Mouse (Mus musculus): ENCODE measurements around the gene Trim9.
A peak's percentile ranks its signal among the peaks of the same experiment; 100 is the strongest.

Trim9 gene

DNA sequence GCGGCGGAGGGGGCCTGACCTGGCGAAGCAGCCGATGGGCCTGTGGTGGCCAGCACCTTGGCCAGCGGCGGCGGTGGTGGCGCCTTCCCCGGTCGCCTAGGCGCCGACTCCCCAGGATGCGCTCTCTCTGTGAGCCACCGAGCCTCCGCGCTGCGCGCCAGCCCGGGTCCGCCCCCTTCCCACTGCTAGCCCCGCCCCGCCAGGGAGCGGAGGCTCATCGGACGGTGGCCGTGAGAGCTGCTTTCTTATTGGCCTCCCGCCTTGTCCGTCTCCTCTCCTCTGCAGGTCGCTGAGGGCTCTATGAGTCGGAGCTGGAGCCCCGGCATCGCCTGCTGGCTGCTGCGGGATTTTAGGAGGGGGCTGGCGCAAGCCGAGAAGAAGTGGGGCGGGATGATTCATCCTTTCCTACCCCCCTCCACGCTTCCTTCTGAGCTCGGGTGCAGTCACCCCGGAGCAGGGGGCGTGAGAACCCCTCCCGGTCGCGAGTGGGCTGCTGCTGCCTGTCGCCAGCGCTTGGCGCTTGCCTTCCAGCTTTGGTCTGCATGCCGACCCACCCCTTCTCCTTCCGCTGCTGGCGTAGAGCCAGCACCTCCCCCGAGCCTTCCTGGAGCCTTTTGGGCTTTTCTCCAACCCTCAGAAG is at the start of gene Trim9:
Trim9 (minus strand) TSS at position 413 of the 640 bp plus-strand sequence.
- DNase-seq: peak; percentile 95

DNA sequence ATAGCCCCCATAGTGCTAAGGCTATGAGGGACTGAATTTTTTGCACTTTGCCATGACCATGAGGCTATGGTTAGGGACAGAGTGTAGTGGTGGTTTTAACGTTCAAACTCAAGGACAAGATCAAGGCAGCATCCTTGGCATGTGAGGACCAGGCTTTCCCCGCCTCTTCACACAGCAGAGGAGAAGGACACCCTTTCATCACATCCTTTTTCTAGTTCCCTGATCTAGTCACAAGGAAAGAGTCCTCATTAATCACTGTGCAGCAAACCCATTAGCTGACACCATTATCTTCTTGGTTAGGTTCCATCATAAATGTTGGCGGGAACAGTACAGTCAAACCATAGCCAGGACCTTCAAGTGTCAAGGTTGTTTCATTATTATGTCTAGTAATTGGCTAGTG is 47.6 kb upstream of the Trim9 start:
- DNase-seq: no peak

DNA sequence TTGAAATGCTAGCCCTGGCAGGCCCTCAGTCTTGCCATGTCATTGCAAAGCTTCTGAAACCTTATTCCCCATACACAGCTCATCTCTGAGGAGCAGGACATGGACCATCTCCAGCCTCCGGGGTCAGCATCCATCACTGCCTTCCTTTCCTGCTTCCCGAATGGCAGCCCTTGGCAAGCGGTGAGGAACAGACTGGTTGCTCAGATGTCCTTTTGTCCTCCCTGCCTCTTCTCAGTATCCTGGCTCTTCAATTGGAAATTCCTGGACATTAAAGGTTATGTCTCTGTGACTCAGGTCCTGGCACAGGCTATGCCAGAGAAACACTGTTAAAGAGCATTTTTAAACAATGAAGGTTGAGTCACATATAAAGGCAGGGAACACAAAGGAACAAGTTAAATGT is 43.8 kb upstream of the Trim9 start:
- DNase-seq: peak; percentile 6

DNA sequence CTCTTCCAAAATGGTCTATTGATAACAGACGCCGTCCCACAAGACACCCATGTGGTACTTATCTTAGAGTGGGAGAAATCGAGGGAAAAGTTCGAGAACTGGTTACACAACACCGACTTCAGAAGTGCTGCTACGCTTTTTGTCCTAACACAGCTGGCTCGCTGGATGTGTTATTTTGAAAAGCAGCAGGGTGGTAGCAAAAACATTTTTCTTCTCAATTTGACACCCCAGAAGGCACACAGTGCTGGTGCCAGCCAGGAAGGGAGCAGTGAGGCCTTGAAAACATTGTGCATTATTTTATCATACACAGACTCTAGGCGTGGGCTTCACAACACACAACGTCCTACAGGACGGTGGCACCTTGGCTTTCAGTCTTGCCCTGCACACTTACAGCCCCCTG is 27.6 kb upstream of the Trim9 start:
- no peak for DNase-seq

DNA sequence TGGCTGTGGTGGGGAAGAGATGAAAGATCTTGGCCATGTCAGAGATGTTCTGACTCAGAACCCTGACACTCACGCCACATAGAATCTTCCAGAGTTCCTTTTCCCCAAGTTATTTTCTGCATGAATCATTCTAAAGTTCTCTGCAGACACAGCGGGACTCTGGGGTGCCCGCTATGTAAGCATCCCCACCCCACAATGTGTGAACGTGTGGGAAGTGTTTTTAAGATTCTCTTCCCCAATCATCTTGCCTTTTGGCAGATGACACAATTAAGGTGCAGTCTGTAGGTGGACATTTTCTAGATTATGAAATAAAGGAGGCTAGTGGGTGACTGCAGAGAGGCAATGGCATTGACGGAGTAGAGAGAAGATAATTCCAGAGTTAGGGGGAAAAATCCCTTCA is 25.5 kb upstream of the Trim9 start:
- DNase-seq: no peak

DNA sequence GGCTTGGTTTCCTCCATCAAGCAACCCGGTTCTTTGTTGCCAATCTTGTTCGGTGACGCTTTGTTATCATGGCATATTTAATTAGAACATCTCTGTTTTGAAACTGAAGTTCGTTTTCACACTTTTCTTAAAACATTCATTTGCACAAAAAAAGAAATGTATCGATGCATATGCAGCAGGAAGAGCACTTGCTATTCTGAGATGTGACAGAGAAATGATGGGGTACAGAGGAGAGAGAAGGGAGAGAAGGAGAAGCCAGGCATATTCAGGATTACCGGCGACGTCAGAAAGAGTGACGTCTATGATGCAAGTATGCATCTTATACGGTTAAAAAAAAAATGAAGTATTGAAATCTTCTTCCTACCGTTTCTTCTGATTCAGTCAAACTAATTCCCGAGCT is 21.9 kb upstream of the Trim9 start:
- DNase-seq: no peak

DNA sequence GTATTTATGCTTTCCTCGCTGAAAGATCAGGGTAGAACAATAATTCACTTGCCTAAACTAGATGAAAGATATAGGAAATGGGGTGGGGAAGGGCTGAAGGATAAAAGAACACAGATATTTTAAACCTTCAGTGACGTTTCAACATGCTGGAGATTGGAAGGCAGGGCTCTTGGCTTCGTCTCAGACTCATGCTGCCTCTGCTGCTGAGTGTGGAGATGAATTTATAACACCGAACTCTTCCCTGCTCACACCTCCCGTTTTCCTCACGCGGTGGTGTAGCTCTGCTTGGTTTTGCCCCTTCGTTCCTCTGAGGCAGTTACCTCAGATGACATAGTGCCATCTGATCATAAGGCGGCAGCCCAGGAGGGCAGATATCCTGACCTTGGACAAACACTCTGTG is 21.4 kb upstream of the Trim9 start:
- no peak for DNase-seq

DNA sequence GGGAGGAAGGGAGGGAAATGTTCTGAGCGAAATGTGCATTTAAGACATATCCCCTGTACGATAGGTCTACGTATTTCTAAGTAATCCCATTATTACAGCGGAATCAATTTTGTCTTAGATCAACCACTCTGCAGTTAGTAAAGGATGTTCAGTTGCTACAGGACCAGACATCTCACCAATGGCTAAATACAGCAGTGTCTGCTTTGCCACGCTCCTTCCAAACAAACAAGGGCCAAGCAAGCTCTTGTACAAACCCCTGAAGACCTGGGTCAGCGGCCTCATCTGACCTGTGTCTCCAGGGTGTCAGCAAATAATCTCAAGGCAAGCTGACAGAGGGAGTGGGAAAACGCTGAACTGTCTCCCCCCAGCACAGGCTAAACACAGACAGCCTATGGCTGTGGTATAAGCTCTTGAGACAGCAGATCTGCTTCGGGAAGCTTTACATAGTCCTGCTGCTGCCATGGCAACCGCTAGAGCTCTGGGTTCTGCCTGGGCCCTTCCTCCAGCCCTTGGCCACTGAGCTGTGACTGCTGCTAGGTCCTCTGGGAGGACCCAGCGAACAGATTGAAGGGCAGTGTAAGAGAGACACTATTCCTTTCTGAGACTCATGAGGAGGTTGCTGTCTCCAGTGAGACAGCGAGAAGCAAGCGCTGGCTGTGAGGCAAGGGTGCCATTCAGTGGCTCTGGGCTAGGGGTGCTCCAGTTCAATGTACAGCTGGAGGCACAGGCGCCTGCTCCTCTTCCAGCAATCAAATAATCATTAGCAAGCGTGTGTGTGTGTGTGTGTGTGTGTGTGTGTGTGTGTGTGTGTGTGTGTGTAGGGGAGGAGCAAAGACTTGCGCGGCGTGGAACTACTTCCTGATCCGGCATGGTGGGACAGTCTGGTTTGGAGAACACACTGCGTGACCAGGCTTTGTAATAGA is 20.2 kb upstream of the Trim9 start:
- DNase-seq: peak; percentile 67

DNA sequence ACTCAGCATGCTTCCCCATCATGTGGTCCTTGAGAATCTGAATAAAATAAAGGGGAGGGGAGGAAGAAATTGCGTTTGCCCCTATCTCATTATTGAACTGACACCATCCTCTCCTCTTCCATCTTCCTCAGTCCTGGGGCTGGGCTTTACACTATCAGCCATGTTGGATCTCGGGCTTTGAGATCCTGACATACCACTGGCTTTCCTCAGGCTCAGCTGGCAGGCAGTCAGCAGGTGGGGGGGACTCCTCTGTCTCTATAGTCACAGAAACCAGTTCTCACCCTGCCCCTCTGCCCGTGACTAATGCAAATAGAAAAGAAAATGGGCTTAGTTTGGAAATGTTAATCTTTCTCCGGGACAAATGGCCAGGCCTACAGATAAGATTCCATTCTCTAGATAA is 15.6 kb upstream of the Trim9 start:
- DNase-seq: no peak

DNA sequence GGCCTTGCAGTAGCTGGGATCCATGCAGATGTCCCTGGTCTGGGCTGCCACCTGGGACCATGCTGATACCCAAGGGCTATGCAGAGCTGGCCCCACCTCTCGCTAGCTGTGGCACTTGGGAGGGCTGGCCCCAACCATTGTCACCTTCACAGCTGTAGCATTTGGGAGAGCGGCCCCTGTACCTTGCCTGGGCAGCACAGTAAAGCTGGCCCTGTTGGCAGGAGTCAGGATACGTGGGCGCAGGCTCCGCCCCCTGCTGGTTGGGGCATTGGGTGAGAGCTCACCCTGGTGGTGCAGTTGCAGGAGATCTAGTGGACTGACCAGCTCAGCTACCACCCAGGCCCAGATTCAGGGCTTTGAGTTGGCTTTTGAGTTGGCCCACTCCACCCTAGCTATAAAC is 12.9 kb upstream of the Trim9 start:
- DNase-seq: no peak

DNA sequence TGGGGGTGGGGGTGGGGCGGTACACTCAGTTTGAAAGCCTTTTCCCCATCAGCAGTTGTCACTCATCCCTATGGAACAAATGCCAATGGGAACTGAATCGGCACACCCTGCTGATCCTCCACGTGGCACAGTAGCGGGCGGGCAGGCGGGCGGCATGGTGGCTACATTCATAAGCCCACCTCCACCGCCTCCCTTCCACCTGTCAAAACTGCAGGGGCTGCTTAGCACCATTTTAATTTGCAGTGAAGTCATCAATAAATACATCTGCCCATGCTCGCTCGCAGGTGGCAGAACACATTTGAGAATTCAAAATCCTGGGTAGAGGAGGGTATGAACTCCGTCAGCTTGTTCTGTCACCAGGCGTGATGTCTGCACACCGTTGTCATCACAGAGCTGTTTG is 12.0 kb upstream of the Trim9 start:
- DNase-seq: no peak

DNA sequence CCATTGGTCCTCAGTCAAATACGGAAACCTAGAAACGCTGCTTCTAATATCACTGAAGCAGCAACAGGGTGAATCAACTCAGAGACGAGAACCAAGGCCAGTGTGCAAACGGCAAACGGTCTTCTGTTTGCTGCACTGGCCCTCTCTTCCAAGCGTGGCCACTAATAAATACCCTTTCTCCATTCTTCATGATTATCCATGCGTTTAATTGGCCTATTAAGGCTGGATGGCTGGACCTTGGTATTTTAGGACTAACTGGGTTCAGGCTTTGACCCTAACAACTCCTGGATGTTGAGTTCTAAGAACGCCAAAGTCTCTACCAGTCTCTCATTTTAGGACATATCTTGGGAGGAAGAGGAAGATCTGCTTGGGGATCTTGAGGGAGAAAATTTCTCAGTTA is 7.5 kb upstream of the Trim9 start:
- no peak for DNase-seq

DNA sequence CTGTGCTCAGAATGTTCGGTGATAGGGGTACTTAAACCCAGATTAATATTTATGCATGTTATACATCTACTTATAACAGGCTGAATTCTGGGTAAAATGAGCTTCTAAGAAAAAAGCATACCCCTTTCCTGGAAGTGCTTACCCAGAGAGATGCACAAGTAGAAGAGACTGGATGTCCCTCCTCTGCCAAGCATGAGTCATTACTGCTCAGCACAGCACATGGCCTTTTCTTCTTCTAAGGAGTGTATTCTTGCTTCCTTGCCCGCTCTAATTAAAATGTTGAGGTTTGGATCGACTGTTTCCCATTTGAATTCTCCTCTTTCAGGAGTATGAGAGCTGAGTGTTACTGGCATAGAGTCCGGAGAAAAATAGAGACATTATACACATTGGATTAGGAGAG is 3.1 kb upstream of the Trim9 start:
- DNase-seq: no peak

DNA sequence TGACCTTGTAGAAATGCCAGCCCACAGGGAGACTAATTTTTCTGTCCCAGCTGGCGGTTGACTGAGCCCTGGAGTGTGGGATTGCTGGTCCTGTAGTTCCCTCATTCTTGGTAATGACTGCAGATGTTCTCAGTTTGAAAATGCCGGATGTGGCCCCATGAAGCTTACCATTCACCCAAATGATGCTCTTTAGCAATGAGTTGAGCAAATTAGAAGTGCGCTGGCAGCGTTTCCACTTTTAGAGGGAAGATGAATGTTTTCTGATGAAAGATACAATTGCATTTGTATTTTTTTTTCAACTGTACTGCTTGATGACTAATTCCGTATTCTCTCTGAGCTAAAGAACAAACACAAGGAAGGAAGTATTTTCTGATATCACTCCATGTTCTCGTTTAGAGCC is 2.4 kb upstream of the Trim9 start:
- DNase-seq: no peak

DNA sequence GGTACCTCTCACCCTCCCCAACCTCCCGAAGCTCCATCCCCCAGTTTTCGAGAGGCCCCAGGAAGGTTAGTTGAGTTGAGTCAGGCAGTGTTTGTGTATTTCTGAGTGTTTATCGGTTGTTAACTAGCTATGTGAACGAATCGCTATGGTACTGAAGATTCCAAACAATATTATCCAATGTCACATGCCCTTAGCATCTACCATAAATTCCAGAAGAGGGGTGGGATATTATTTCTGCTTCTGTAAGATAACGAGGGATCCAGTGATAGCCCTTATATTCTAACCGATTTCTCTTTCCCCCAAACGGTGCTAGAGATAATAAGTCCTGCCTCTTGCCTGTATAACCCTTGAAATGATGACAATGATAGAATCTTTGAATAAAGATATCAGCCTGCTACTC is 612 bp upstream of the Trim9 start:
- no peak for DNase-seq

DNA sequence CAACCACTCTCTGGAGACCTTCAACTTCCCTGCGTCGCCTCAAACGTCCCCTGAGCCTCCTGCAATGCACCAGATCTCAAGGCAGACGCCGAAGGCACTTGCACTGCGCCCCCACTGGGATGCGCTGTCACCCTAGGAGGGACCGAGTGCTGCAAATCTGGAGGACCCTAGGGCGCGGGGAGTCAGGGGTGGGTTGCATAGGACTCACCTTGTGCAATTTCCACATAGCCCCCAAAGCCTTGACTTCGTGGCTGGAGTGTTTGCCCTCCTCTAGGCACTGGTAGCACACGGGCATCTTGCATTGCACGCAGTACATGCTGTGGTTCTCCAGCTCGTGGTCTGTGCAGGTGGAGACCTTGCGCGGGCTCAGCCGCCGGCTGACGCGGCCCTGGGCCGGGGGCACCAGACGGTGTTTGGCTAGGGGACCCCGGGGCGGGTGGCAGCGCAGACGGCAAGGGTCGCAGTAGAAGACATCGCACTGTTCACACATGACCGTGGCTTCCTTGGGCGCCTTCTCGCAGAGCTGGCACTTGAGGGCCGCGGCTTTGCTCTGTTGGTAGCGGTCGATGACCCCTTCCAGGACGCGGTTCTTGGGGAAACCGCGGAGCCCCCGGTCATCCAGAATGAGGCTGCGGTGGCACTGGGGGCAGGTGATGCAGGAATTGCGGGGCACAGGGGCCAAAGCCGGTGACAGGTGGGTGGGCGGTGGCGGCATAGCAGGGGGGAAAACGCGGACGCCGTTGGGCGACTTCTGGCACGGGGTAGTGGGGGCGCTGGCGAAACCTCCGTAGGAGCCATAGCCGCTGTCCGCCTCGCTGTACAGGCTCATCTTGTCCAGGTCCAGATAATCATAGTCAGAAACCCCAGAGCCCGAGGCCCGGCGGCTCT is 1.0 kb downstream of the Trim9 start:
- DNase-seq: peak; percentile 8

DNA sequence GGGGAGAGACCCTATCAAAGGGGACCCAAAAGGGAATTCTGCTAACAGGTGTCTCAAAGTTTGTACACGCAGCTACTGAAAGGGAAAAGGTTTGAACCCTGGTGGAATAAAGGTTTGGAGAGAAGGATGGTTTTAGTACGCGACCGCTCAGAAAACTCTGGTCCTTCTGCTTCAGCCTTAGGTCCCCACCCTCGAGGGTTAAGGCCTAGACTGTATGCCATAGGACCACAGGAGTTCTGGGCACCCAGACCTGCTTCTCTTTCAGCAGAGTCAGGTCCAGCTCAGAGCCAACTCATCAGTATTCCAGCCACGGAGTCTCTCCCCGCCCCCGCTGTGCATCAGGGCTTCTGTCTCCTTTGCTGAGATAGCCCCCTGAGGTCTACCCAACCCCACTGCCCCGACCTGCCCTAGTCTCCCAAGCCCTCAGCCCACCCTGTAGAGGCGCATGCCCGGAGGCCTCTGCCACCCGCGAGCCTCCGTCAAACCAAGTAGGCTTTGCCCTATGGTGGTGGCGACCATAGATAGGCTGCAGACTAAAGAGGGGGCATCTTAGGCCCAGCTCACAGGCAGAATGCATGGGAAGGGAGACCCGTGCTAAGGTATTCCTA is 1.8 kb downstream of the Trim9 start:
- DNase-seq: peak; percentile 1

DNA sequence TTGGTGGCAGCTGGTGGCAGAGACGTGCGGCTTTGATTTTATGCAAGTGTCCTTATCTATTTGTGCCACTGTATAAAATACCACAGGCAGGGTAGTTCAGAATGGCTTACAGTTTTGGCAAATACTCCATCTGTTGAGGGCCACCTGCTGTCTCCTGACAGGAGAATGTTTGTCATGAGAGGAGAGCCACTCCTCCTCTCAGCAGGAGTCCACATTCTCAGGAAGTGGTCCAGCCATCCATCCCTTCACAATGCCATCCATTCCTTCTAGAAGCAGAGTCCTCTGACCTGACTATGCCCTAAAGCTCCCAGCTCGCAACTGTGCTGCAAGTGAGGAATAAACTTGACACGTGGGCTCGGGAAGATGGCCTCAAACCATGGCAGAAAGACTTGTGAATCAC is 12.2 kb downstream of the Trim9 start:
- no peak for DNase-seq

DNA sequence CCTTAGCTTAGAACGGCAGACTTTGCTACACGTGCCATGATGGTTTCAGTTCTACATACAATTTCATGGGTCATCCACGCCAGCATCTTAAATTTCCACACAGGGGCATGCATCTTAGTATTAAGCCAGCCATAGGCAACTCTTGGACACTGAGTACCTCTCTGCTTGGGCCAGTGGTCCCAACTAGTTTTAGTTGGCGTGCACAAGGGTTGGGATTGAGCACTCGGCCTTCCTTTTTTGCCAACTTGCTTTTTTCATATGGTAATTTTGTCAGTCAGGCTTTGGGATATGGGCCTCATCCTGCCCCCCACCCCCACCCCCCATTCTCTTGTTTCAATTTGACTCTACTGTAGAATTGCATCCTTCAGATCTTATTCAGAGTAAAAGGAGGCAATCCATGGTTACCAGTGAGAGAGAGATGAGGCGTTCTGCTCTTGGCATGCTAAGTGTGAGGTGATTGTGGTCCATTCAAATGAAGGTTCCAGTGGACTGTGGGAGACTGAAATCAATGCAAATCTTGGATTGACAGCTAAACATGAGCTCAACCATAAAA is 14.1 kb downstream of the Trim9 start:
- DNase-seq: no peak

DNA sequence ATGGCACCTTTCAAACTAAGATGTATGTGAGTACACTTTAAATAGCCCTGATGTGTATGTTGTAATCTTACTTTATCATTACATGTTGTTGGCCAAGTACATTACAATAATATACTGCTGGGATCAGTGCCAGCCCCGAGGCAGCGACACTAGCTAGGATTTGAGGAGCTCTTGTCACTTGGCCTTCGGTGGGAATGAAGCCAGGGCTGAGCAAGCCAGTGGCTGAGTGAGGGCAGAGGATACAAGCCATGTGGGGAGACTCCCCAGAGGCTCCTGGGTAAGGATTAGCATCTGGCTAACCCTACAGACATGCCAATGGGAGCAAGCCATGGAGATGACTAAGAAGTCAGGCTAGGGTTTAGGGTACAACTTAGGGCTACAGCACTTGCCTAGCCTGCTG is 18.4 kb downstream of the Trim9 start:
- no peak for DNase-seq

DNA sequence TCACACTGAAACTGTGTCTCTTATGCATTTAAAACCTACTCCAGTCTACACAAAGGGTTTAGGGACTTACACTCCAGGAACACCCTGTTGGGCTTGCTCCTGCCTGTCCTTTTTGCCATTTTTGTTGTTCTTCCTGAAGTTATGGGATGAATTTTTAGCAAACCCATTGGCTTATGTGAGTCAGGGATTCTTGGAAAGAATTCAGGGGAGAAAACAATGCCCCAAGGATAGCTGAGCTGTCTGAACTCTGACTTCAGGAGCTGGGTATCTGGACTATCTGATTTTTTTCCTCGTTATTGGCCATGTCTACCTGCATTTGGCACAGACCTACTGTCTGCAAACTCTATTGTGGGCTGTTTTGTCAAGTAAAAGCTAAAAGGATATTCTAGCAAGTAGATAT is 20.5 kb downstream of the Trim9 start:
- no peak for DNase-seq

DNA sequence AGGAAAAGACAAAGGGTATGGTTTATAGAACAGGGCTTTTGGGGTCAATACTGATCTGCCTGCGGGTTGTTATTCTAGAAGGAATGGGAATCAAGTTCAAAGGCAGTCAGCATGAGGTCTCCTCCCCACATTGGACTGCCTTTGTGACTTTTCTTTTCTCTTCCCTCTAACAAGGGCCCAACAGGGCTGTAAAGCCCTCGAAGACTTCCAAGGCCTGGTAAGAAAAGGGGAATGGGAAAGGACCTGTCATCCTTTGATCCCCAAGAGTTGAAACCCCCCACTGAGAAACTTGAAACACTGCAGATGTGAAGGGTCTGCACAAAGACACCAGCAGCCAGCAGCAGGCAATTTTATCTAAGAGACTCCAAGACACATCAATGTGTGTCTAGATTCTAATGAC is 21.0 kb downstream of the Trim9 start:
- no peak for DNase-seq

DNA sequence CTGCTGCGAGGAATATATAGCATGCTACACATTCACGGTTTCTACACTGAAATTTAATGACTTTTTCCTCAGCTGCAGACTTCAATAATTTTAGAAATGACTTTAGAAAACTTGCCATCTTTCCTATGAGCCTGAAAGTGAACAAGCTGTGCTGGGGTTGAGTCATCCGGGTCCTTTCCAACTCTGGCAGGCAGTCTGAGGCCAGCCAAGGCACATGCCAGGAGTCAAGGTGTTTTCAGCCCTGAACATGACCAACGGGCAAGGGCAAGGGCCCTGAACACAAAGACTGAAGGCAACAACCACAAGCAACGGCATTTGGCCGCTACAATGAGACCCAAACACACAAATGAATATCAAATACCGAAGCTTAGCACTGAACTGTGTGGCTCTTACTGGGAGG is 21.6 kb downstream of the Trim9 start:
- no peak for DNase-seq

All from kidney, postnatal 14 days (tissue).